Mouse (Mus musculus) gastrocnemius, postnatal 14 days (tissue): ENCODE results near the gene Phpt1. TPM values are rescaled to one million over a fixed set of nuclear protein-coding genes. Genes with fewer than 3 reads are reported as not detected.

Experiments
- DNase-seq: peaks from one replicate; pipeline ENCODE4 v3.0.0; 2021; ENCODE audit warnings: mixed read lengths
- intact Hi-C: fragments of 180-260 bp; cut with DNase I; formaldehyde crosslinking; loops from one replicate; pipeline ENCODE4 v1.15.1; 2025; ENCODE audit warnings: low total_unique reads
- total RNA-seq, 2 experiments: library from RNA; stranded (reverse); gene quantifications; 2 replicates each; pipeline ENCODE4 v1.2.3; 2021

Phpt1 gene
- total RNA-seq, 2 experiments from 2014 or later, result 42.6 to 44.8 TPM

- DNase-seq, result no peak
- intact Hi-C loops, result no loop called here
These were observed 9.1 kb upstream of the Phpt1 start for GRCm38 (mm10) chr2:25584152-25584551.

- intact Hi-C loops, result no loop called here
- no peak for DNase-seq
These were observed 8.5 kb upstream of the Phpt1 start for GRCm38 (mm10) chr2:25583571-25583970.

- intact Hi-C loops, result no loop called here
These were observed 8.1 kb upstream of the Phpt1 start for GRCm38 (mm10) chr2:25583120-25583481.

GRCm38 (mm10) chr2:25582466-25583119, 7.6 kb upstream of the Phpt1 start:
- intact Hi-C loops, result no loop called here

More at GRCm38 (mm10) chr2:25583120-25583481, 8.1 kb upstream of the Phpt1 start:
- no peak for DNase-seq

GRCm38 (mm10) chr2:25581901-25582301, 6.9 kb upstream of the Phpt1 start:
- intact Hi-C loops, result no loop called here
- DNase-seq, result no peak

More at GRCm38 (mm10) chr2:25582466-25583119, 7.6 kb upstream of the Phpt1 start:
- DNase-seq, result peak; percentile 24

- intact Hi-C loops, result no loop called here
- peak; percentile 45 for DNase-seq
These were observed 6.4 kb upstream of the Phpt1 start, which contains the start of gene Ajm1 for GRCm38 (mm10) chr2:25581294-25581864. Gene Ajm1, minus strand, starts transcription at chr2:25581757.

- DNase-seq, result no peak
- intact Hi-C loops, result no loop called here
These were observed 5.6 kb upstream of the Phpt1 start for GRCm38 (mm10) chr2:25580621-25581101.

- intact Hi-C loops, result loop anchor here (10.0 kb wide), 1 partner anchor 65 kb away; no protein-coding TSS in a partner anchor
- DNase-seq, result peak; percentile 17
These were observed 4.9 kb upstream of the Phpt1 start for GRCm38 (mm10) chr2:25579737-25580460.

- DNase-seq, result no peak
These were observed 4.0 kb upstream of the Phpt1 start for GRCm38 (mm10) chr2:25578796-25579736.

GRCm38 (mm10) chr2:25577951-25578795, 3.1 kb upstream of the Phpt1 start:
- peak; percentile 25 for DNase-seq
- intact Hi-C loops, result loop anchor here (10.0 kb wide), 1 partner anchor 63 kb away; no protein-coding TSS in a partner anchor

More at GRCm38 (mm10) chr2:25578796-25579736, 4.0 kb upstream of the Phpt1 start:
- intact Hi-C loops, result loop anchor here (10.0 kb wide), 1 partner anchor 64 kb away; no protein-coding TSS in a partner anchor

- DNase-seq, result peak; percentile 12
- intact Hi-C loops, result loop anchor here (10.0 kb wide), 1 partner anchor 62 kb away; no protein-coding TSS in a partner anchor
These were observed 2.2 kb upstream of the Phpt1 start for GRCm38 (mm10) chr2:25576965-25577891.

GRCm38 (mm10) chr2:25576028-25576850, 1.2 kb upstream of the Phpt1 start:
- intact Hi-C loops, result loop anchor here (10.0 kb wide), 1 partner anchor 61 kb away; no protein-coding TSS in a partner anchor
- no peak for DNase-seq

- intact Hi-C loops, result loop anchor here (10.0 kb wide), 1 partner anchor 61 kb away; no protein-coding TSS in a partner anchor
These were observed 506 bp upstream of the Phpt1 start for GRCm38 (mm10) chr2:25575432-25576027.

GRCm38 (mm10) chr2:25574136-25574535, 888 bp downstream of the Phpt1 start:
- DNase-seq, result no peak
- intact Hi-C loops, result loop anchor here (10.0 kb wide), 1 partner anchor 59 kb away; no protein-coding TSS in a partner anchor

More at GRCm38 (mm10) chr2:25575432-25576027, 506 bp upstream of the Phpt1 start:
- DNase-seq, result peak; percentile 41

- no peak for DNase-seq
- intact Hi-C loops, result loop anchor here (10.0 kb wide), 1 partner anchor 58 kb away; no protein-coding TSS in a partner anchor
These were observed 2.0 kb downstream of the Phpt1 start for GRCm38 (mm10) chr2:25573068-25573467.
